Mouse (Mus musculus) intestine, postnatal 0 days (tissue): ENCODE measurements at regions not wholly inside any gene's neighbourhood (a gene's known extent, or its start where the extent isn't known, plus 50 kb on each side); places are given as distances from the start of the nearest gene placed in this dataset.

Experiments
- ATAC-seq: fragments of 200-750 bp; cut with Nextera tagmentation; 2 replicates; pipeline ENCODE4 v1.8.0; 2017; ENCODE audit warnings: mild to moderate bottlenecking, moderate TSS enrichment, moderate library complexity
- H3K27ac ChIP-seq: fragments of 300-500 bp; sonication (generic); 2 replicates; pipeline ENCODE4 v1.5.1; 2014; ENCODE audit warnings: mild to moderate bottlenecking, low read depth, low read length, moderate library complexity
- H3K27me3 ChIP-seq: fragments of 300-500 bp; sonication (generic); replicated peaks from 2 replicates; pipeline ENCODE4 v1.6.1; 2014; ENCODE audit warnings: low read length, mixed read lengths; ENCODE audit not compliant: control insufficient read depth, insufficient read depth
- H3K36me3 ChIP-seq: fragments of 300-500 bp; sonication (generic); 2 replicates; pipeline ENCODE4 v1.6.1; 2014; ENCODE audit warnings: mild to moderate bottlenecking, moderate library complexity; ENCODE audit not compliant: control insufficient read depth, insufficient read depth
- H3K4me1 ChIP-seq: fragments of 300-500 bp; sonication (generic); replicated peaks from 2 replicates; pipeline ENCODE4 v1.6.1; 2014; ENCODE audit warnings: antibody characterized with exemption, low read length, mixed read lengths; ENCODE audit not compliant: control insufficient read depth, insufficient read depth
- H3K4me2 ChIP-seq: fragments of 300-500 bp; sonication (generic); replicated peaks from 2 replicates; pipeline ENCODE4 v1.6.1; 2014; ENCODE audit warnings: low read depth, mild to moderate bottlenecking, moderate library complexity
- H3K4me3 ChIP-seq: fragments of 300-500 bp; sonication (generic); 2 replicates; pipeline ENCODE4 v1.5.1; 2014; ENCODE audit warnings: low read depth, low read length
- H3K9ac ChIP-seq: fragments of 300-500 bp; sonication (generic); 2 replicates; pipeline ENCODE4 v1.6.1; 2014; ENCODE audit warnings: mild to moderate bottlenecking, low read depth, low read length
- H3K9me3 ChIP-seq: fragments of 300-500 bp; sonication (generic); 2 replicates; pipeline ENCODE4 v1.6.1; 2016; ENCODE audit warnings: mixed run types; ENCODE audit not compliant: control insufficient read depth
- CTCF ChIP-seq: sonication (generic); IDR thresholded peaks from 2 replicates; pipeline ENCODE4 v1.5.1; 2016; ENCODE audit warnings: low read depth, mild to moderate bottlenecking, control low read depth, antibody characterized with exemption, moderate library complexity
- WGBS: fragments of 180-500 bp; shearing (Covaris S2); extraction: QIAGEN DNeasy Blood & Tissue Kit; methylation state at CpG from one replicate; pipeline ENCODE4 v1.1.7; 2014; 5-methylcytosine and 5-hydroxymethylcytosine counted together

DNA sequence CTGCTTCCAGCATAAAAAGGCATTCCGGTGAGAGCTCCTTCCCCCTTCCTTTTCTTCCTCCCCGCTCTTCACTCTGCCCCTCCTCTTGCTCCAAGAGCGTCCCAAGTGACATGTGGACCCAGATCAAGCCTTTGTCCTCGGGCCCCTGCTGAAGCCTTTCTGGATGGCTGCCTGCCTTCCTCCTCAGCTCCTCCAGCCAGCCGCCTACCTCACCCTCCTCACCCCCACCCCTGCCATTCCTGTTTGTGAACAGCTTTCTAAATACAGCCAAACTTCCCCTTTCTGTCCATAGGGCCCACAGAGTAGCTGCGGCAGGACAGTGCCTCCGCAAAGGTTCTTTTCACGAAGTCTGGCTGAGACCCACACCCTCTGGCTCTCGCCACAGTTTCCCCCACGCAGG lies 87.2 kb downstream of the Zfp36l2 start:
- WGBS, result 62% methylated on average over 10 of the region's 10 CpGs
- Histone ChIP-seq H3K27ac (no peak overlapping the region), H3K27me3 (no peaks in the 10 kb centered on the region), H3K4me3 (no peak overlapping the region), H3K4me1 (0 out of 2 replicates have a peak, but pooled peaks cover 6% of the 10 kb centered on the region), H3K36me3 (no peaks in the 10 kb centered on the region), H3K9ac (no peak overlapping the region), H3K9me3 (no peaks in the 10 kb centered on the region), H3K4me2 (no peak overlapping the region)
- TF ChIP-seq CTCF, result no peak
- no peak for ATAC-seq

DNA sequence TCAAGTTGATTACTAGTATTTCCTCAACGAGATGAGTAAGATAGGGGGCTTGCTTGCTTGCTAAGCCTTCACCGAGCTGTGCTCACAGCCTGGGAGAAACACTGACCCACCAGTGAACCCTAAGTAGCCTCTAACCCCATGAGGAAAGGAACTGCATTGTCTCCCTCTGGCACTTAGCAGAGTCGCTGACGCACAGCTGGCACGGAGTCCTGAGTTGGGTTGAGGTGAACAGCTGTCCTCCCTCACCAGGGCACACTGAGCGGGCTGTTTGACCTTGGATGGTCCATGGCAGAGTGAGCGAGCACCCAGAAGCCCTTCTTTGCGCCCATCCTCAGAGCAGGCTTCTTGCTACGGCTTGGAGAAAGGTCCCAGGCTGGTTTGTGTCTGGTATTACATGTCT lies 88.0 kb downstream of the Zfp36l2 start:
- no peak for ATAC-seq
- Histone ChIP-seq H3K36me3 (no peaks in the 10 kb centered on the region), H3K4me3 (no peak overlapping the region), H3K9ac (no peak overlapping the region), H3K27me3 (no peaks in the 10 kb centered on the region), H3K9me3 (no peaks in the 10 kb centered on the region), H3K27ac (no peak overlapping the region), H3K4me2 (no peak overlapping the region), H3K4me1 (0 out of 2 replicates have a peak, but pooled peaks cover 6% of the 10 kb centered on the region)
- WGBS, result 82% methylated on average over 9 of the region's 9 CpGs
- no peak for TF ChIP-seq CTCF

GRCm38 (mm10) chr17:84097871-84098430 lies 89.8 kb downstream of the Zfp36l2 start:
- ATAC-seq, result no peak
- Histone ChIP-seq H3K4me1 (0 out of 2 replicates have a peak, but pooled peaks cover 6% of the 10 kb centered on the region), H3K9me3 (no peaks in the 10 kb centered on the region), H3K27me3 (no peaks in the 10 kb centered on the region), H3K4me3 (no peak overlapping the region), H3K27ac (no peak overlapping the region), H3K36me3 (no peaks in the 10 kb centered on the region), H3K4me2 (no peak overlapping the region), H3K9ac (no peak overlapping the region)
- TF ChIP-seq CTCF, result no peak
- WGBS, result 92% methylated on average over 6 of the region's 6 CpGs

DNA sequence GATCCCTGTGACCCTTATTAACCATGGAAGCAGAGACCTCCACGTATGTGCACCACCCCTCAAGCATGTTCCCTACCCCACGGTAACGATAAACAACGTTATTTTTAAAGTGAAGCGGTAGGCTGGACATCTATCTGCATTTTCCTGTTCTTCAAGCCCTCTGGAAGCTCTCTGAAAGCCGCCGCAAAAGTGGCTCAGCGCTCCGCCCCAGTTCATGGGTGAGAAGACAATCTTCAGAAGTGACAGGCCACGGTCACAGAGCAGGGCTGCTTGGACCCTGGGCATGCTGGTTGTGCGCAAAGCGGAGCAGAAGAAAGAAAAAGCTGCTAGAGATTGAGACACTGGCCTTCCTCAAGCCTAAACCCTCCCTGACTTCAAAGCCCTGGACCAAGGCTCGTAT lies 90.5 kb downstream of the Zfp36l2 start:
- Histone ChIP-seq H3K27me3 (no peaks in the 10 kb centered on the region), H3K4me3 (no peak overlapping the region), H3K9me3 (no peaks in the 10 kb centered on the region), H3K27ac (no peak overlapping the region), H3K9ac (no peak overlapping the region), H3K36me3 (no peaks in the 10 kb centered on the region), H3K4me1 (0 out of 2 replicates have a peak, but pooled peaks cover 6% of the 10 kb centered on the region), H3K4me2 (no peak overlapping the region)
- no peak for ATAC-seq
- TF ChIP-seq CTCF, result no peak
- WGBS, result 77% methylated on average over 13 of the region's 13 CpGs

GRCm38 (mm10) chr17:84096345-84097260 lies 91.1 kb downstream of the Zfp36l2 start:
- Histone ChIP-seq H3K4me3 (peak overlapping the region; percentile 39), H3K27ac (no peak overlapping the region; the same call in 1 of the 2 replicates), H3K9ac (peak overlapping the region; percentile 54), H3K4me2 (peak overlapping the region; percentile 79), H3K36me3 (no peaks in the 10 kb centered on the region), H3K27me3 (no peaks in the 10 kb centered on the region), H3K4me1 (0 out of 2 replicates have a peak, but pooled peaks cover 6% of the 10 kb centered on the region), H3K9me3 (no peaks in the 10 kb centered on the region)
- peak; percentile 57 for ATAC-seq
- no peak for TF ChIP-seq CTCF
- 7% methylated on average over 59 of the region's 59 CpGs for WGBS

GRCm38 (mm10) chr17:84095829-84096228 lies 91.9 kb downstream of the Zfp36l2 start:
- Histone ChIP-seq H3K9ac (no peak overlapping the region), H3K27ac (no peak overlapping the region), H3K9me3 (no peaks in the 10 kb centered on the region), H3K36me3 (no peaks in the 10 kb centered on the region), H3K4me1 (0 out of 2 replicates have a peak, but pooled peaks cover 6% of the 10 kb centered on the region), H3K4me3 (no peak overlapping the region), H3K4me2 (no peak overlapping the region), H3K27me3 (no peaks in the 10 kb centered on the region)
- no peak for TF ChIP-seq CTCF
- 64% methylated on average over 4 of the region's 4 CpGs for WGBS
- ATAC-seq, result no peak
